Mouse (Mus musculus) ES-Bruce4 (cell line): Measurements from ENCODE around the gene Foxe1. TPM values are rescaled to one million over a fixed set of nuclear protein-coding genes. Genes with fewer than 3 reads are reported as not detected.

ENCODE experiments used
- H3K27ac ChIP-seq: 2 replicates; pipeline ENCODE4 v1.5.1; 2012; ENCODE audit warnings: low read length, inconsistent platforms; ENCODE audit not compliant: insufficient read depth
- H3K27me3 ChIP-seq: 2 replicates; pipeline ENCODE4 v1.6.1; 2012; ENCODE audit warnings: mild to moderate bottlenecking, low read length, inconsistent platforms; ENCODE audit not compliant: control insufficient read depth, poor library complexity, insufficient read depth, severe bottlenecking
- H3K36me3 ChIP-seq: 2 replicates; pipeline ENCODE4 v1.6.1; 2012; ENCODE audit warnings: inconsistent platforms, mild to moderate bottlenecking, low read length, moderate library complexity; ENCODE audit not compliant: control insufficient read depth, poor library complexity, insufficient read depth, severe bottlenecking
- H3K4me1 ChIP-seq: one replicate; pipeline ENCODE4 v1.8.1; 2011; ENCODE audit warnings: low read length; ENCODE audit not compliant: control insufficient read depth, insufficient read depth
- H3K4me3 ChIP-seq: 2 replicates; pipeline ENCODE4 v1.5.1; 2011; ENCODE audit warnings: low read depth, mild to moderate bottlenecking, low read length
- H3K9ac ChIP-seq: 2 replicates; pipeline ENCODE4 v1.6.1; 2012; ENCODE audit warnings: low read depth, mild to moderate bottlenecking, inconsistent platforms; ENCODE audit not compliant: poor library complexity, severe bottlenecking
- H3K9me3 ChIP-seq: replicated peaks from 2 replicates; pipeline ENCODE4 v1.6.1; 2012; ENCODE audit warnings: mild to moderate bottlenecking, low read length, inconsistent platforms; ENCODE audit not compliant: control insufficient read depth, poor library complexity, insufficient read depth, severe bottlenecking
- CTCF ChIP-seq: IDR thresholded peaks from one replicate; pipeline ENCODE4 v1.8.1; 2011; ENCODE audit warnings: low read depth, low read length
- EP300 ChIP-seq: IDR thresholded peaks from 2 replicates; pipeline ENCODE4 v1.6.1; 2011; ENCODE audit warnings: low read depth, low read length; ENCODE audit not compliant: insufficient read depth
- POLR2A ChIP-seq: IDR thresholded peaks from one replicate; pipeline ENCODE4 v1.8.1; 2011; ENCODE audit warnings: low read length; ENCODE audit not compliant: insufficient read depth
- polyA plus RNA-seq: library from polyadenylated mRNA; stranded (reverse); fragments of >200 nt; gene quantifications from 2 replicates; pipeline ENCODE4 v1.2.4, GENCODE M21; 2011; ENCODE audit warnings: low read depth; ENCODE audit not compliant: missing spikeins, insufficient read depth, insufficient read length

The Foxe1 gene
- polyA plus RNA-seq, 1 experiment: 0.78 TPM

- Histone ChIP-seq H3K4me1 (no peaks in the 10 kb centered on the region), H3K36me3 (no peaks in the 10 kb centered on the region), H3K4me3 (no peak overlapping the region), H3K9ac (no peak overlapping the region), H3K9me3 (no peaks in the 10 kb centered on the region), H3K27ac (no peak overlapping the region), H3K27me3 (peaks cover 7% of the 10 kb centered on the region)
- TF ChIP-seq EP300 (no peak), CTCF (no peak), POLR2A (no peak)
Measured at GRCm38 (mm10) chr4:46349530-46349929, 6.1 kb downstream of the Foxe1 start.

GRCm38 (mm10) chr4:46353045-46353444 is 9.6 kb downstream of the Foxe1 start:
- Histone ChIP-seq H3K9ac (no peak overlapping the region), H3K36me3 (no peaks in the 10 kb centered on the region), H3K27me3 (no peaks in the 10 kb centered on the region; the same call in 1 of the 2 replicates), H3K9me3 (no peaks in the 10 kb centered on the region), H3K4me1 (no peaks in the 10 kb centered on the region), H3K4me3 (no peak overlapping the region), H3K27ac (no peak overlapping the region)
- TF ChIP-seq POLR2A (no peak), EP300 (no peak), CTCF (no peak)

DNA sequence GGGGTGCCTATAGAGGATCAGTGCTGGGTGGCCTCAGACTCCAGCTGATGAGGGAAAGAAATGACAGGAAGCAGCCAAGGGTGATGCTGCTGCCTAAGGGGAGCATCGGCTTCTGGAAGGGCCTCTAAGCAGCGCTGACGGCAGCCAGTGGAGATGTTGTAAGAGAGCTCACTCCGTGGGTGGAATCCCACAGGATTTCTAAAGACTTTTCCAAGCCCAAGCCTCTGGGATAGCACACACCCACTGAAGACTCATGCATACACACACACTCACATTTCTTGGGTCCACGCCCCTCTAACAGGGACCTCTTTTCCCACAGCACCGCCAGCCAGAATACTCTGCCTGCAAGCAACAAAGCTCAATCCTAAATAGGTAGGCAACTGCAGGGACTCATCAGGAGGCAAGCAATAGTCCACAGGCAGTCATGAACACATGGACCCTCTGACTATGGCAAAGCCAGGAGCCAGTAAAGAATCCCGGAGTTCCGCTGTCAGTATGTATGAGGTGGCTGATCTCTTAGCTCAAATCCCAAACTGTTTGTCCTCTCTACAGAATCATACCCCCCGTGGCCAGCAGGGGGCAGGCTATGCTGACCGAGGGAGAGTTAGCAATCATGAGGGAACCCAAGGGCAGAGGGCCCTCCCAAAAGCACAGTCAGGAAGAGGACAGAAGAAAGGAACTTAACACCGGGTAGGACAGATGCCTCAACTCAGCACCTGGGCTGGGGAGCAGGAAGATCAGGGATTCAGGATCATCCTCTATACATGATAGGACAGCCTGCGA is 13.1 kb downstream of the Foxe1 start:
- H3K27me3 ChIP-seq: no peaks in the 10 kb centered on the region
- no peak overlapping the region for H3K4me3 ChIP-seq
- no peaks in the 10 kb centered on the region for H3K9me3 ChIP-seq
- no peak overlapping the region for H3K9ac ChIP-seq
- H3K4me1 ChIP-seq: no peaks in the 10 kb centered on the region
- no peak for TF ChIP-seq POLR2A
- TF ChIP-seq CTCF: peak; percentile 94
- no peaks in the 10 kb centered on the region for H3K36me3 ChIP-seq
- H3K27ac ChIP-seq: no peak overlapping the region

- H3K27ac ChIP-seq: no peak overlapping the region
- H3K4me1 ChIP-seq: no peaks in the 10 kb centered on the region
- H3K9me3 ChIP-seq: no peaks in the 10 kb centered on the region
- no peaks in the 10 kb centered on the region for H3K27me3 ChIP-seq
- no peak for TF ChIP-seq POLR2A
- no peak for TF ChIP-seq CTCF
- TF ChIP-seq EP300: no peak
- H3K4me3 ChIP-seq: no peak overlapping the region
- H3K36me3 ChIP-seq: no peaks in the 10 kb centered on the region
- H3K9ac ChIP-seq: no peak overlapping the region
Measured at GRCm38 (mm10) chr4:46359539-46360253, 16.3 kb downstream of the Foxe1 start.

DNA sequence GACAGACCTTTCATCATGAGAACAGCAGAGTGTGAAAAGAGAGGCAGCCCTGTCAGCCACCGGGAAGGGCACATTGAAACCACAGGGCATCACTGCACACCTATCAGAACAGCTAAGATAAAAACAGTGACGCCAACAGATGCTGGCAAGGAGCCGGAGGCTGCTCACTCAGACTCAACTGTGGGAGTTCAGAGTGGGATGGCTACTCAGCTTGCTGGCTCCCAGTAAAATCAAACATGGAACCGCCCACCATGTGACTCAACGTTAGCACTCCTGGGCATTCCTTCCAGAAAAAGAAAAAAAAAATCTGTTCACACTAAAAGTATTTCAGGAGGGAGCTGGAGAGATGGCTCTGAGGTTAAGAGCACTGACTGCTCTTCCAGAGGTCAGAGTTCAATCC is 17.8 kb downstream of the Foxe1 start:
- no peaks in the 10 kb centered on the region for H3K9me3 ChIP-seq
- no peaks in the 10 kb centered on the region for H3K4me1 ChIP-seq
- H3K36me3 ChIP-seq: no peaks in the 10 kb centered on the region
- H3K9ac ChIP-seq: no peak overlapping the region
- no peaks in the 10 kb centered on the region for H3K27me3 ChIP-seq
- H3K4me3 ChIP-seq: no peak overlapping the region
- TF ChIP-seq POLR2A (no peak), CTCF (no peak), EP300 (no peak)
- no peak overlapping the region for H3K27ac ChIP-seq

DNA sequence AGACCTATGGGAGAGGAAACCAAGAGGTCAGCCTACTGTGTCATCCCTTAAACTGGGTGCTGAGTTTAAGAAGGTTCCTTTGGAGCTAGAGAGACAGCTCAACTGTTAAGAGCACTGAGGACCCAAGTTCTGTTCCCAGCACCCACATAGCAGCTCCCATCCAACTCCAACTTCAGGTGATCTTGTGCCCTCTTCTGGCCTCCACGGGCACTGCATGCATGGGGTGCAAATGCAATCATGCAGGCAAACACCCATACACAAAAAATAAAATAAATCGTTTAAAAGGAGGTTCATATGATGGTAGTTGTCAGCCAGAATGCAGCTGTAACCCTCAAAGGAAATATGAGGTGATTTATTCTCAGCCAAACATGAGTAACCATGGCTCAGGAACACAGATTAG is 21.0 kb downstream of the Foxe1 start:
- H3K27me3 ChIP-seq: no peaks in the 10 kb centered on the region
- no peak overlapping the region for H3K4me3 ChIP-seq
- no peaks in the 10 kb centered on the region for H3K36me3 ChIP-seq
- H3K27ac ChIP-seq: no peak overlapping the region
- H3K9me3 ChIP-seq: no peaks in the 10 kb centered on the region
- no peaks in the 10 kb centered on the region for H3K4me1 ChIP-seq
- peak; percentile 43 for TF ChIP-seq CTCF
- TF ChIP-seq EP300: no peak
- no peak overlapping the region for H3K9ac ChIP-seq
